Mouse (Mus musculus): ENCODE results near the gene Asic2.

DNA sequence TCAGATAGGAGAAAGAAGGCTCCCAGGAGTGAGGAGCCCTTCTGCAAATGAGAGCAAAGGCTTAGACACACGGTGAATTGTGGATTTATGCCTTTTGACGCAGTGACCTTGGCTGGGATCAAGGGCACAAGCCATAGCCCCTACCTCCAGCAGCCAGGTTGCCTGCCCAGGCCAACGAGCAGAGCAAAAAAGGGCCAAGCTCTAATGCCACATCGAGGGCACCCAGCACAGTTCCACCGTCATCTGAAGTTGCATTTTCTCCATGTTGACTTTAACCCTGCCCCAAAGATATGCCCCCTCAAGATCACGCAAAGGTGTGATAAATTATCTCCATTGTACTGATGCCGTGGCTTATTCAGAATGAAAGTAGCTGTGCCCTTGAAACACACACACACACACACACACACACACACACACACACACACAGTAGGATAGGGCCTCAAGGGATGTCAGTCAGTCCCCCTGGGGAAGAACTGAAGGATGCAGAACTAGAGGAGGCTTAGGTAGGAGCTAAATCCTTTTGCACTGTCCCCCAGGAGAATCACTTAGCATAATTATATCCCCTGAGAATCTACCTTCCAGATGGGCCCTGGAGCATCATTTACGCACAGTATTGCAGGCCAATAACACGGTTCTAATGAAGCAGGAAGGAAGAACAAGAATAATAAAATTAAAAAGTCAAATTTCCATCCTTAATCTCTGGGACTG is 96.6 kb downstream of the Asic2 start:
- TF ChIP-seq POLR2A (IDR thresholded peaks at IDR 0.05; ENCODE audit: borderline replicate concordance, insufficient read depth, low read length), result no peak
- TF ChIP-seq CTCF (IDR thresholded peaks at IDR 0.05; ENCODE audit: borderline replicate concordance, insufficient read depth, low read depth, low read length), result no peak
